Mouse (Mus musculus) hindbrain, embryonic 10.5 days (tissue): ENCODE measurements around the gene Ccnd3. TPM values are rescaled to one million over a fixed set of nuclear protein-coding genes. Genes with fewer than 3 reads are reported as not detected.
"Not testable (repeated sequence)": the region's sequence is repeated elsewhere in the genome, so short reads cannot be mapped to it uniquely, and the experiment has no call there.

ENCODE experiments used
- DNase-seq: peaks from one replicate; pipeline ENCODE4 v3.0.0-alpha.2; 2017; ENCODE audit warnings: low spot score
- H3K27ac ChIP-seq: fragments of 300-500 bp; sonication (generic); 2 replicates; pipeline ENCODE4 v1.5.1; 2016; ENCODE audit warnings: mild to moderate bottlenecking, moderate library complexity
- H3K27me3 ChIP-seq: fragments of 300-500 bp; sonication (generic); 2 replicates; pipeline ENCODE4 v1.6.1; 2016; ENCODE audit warnings: mild to moderate bottlenecking; ENCODE audit not compliant: poor library complexity, insufficient read depth, severe bottlenecking
- H3K36me3 ChIP-seq: fragments of 300-500 bp; sonication (generic); 2 replicates; pipeline ENCODE4 v1.6.1; 2016; ENCODE audit warnings: mild to moderate bottlenecking, moderate library complexity
- H3K4me1 ChIP-seq: fragments of 300-500 bp; sonication (generic); replicated peaks from 2 replicates; pipeline ENCODE4 v1.6.1; 2016; ENCODE audit warnings: mild to moderate bottlenecking
- H3K4me3 ChIP-seq: fragments of 300-500 bp; sonication (generic); 2 replicates; pipeline ENCODE4 v1.5.1; 2016; ENCODE audit warnings: mild to moderate bottlenecking, moderate library complexity
- H3K9me3 ChIP-seq: fragments of 300-500 bp; sonication (generic); 2 replicates; pipeline ENCODE4 v1.6.1; 2016; ENCODE audit warnings: mild to moderate bottlenecking, moderate library complexity
- WGBS: fragments of 180-500 bp; shearing (Covaris S2); methylation state at CpG from one replicate; pipeline ENCODE4 v1.1.7; 2016; 5-methylcytosine and 5-hydroxymethylcytosine counted together
- polyA plus RNA-seq: library from polyadenylated mRNA; unstranded; fragments of >200 nt; fragmentation: Nextera tagmentation; extraction: Ambion mirVana; gene quantifications from 2 replicates; pipeline ENCODE4 v1.2.1, GENCODE M21; 2016

Ccnd3 gene
- polyA plus RNA-seq, 1 experiment from 2014 or later, result 289 TPM

GRCm38 (mm10) chr17:47490791-47491190 lies 14.1 kb upstream of the Ccnd3 start:
- no peak for DNase-seq
- Histone ChIP-seq H3K27me3 (no peaks in the 10 kb centered on the region), H3K4me3 (no peak overlapping the region), H3K36me3 (peaks cover 77% of the 10 kb centered on the region), H3K27ac (no peak overlapping the region), H3K4me1 (peaks cover 9% of the 10 kb centered on the region; the same call in 1 of the 2 replicates), H3K9me3 (no peaks in the 10 kb centered on the region)
- 86% methylated on average over 9 of the region's 9 CpGs for WGBS

- no peaks in the 10 kb centered on the region for H3K9me3 ChIP-seq
- WGBS, result 89% methylated on average over 6 of the region's 6 CpGs
- no peak overlapping the region for H3K27ac ChIP-seq
- H3K4me3 ChIP-seq, result no peak overlapping the region
- no peak for DNase-seq
- H3K4me1 ChIP-seq, result no peaks in the 10 kb centered on the region
- no peaks in the 10 kb centered on the region for H3K27me3 ChIP-seq
- peaks cover 93% of the 10 kb centered on the region for H3K36me3 ChIP-seq
Measured at GRCm38 (mm10) chr17:47492731-47493130, 12.1 kb upstream of the Ccnd3 start.

GRCm38 (mm10) chr17:47493653-47494052 lies 11.2 kb upstream of the Ccnd3 start:
- H3K9me3 ChIP-seq, result no peaks in the 10 kb centered on the region
- WGBS, result 85% methylated on average over 6 of the region's 6 CpGs
- no peaks in the 10 kb centered on the region for H3K27me3 ChIP-seq
- H3K4me1 ChIP-seq, result no peaks in the 10 kb centered on the region
- H3K36me3 ChIP-seq, result peaks cover 93% of the 10 kb centered on the region
- DNase-seq, result no peak
- H3K27ac ChIP-seq, result no peak overlapping the region
- H3K4me3 ChIP-seq, result no peak overlapping the region

- Histone ChIP-seq H3K4me3 (no peak overlapping the region), H3K36me3 (peaks cover 93% of the 10 kb centered on the region), H3K27ac (no peak overlapping the region), H3K27me3 (no peaks in the 10 kb centered on the region), H3K4me1 (no peaks in the 10 kb centered on the region), H3K9me3 (no peaks in the 10 kb centered on the region)
- 94% methylated on average over 11 of the region's 11 CpGs for WGBS
- no peak for DNase-seq
Measured at GRCm38 (mm10) chr17:47494132-47494531, 10.7 kb upstream of the Ccnd3 start.

- DNase-seq, result no peak
- 11% methylated on average over 11 of the region's 11 CpGs for WGBS
- H3K9me3 ChIP-seq, result no peaks in the 10 kb centered on the region
- H3K27ac ChIP-seq, result peak overlapping the region; percentile 91
- peak overlapping the region; percentile 60 for H3K4me3 ChIP-seq
- peaks cover 36% of the 10 kb centered on the region for H3K4me1 ChIP-seq
- H3K36me3 ChIP-seq, result peaks cover 35% of the 10 kb centered on the region
- H3K27me3 ChIP-seq, result 0 out of 2 replicates have a peak, but pooled peaks cover 6% of the 10 kb centered on the region
Measured at GRCm38 (mm10) chr17:47501531-47501930, 3.3 kb upstream of the Ccnd3 start.

GRCm38 (mm10) chr17:47501946-47502706 lies 2.7 kb upstream of the Ccnd3 start, which contains the start of gene Taf8:
Taf8 (minus strand) TSS chr17:47502292.
- Histone ChIP-seq H3K9me3 (no peaks in the 10 kb centered on the region), H3K4me3 (peak within 1 kb of the TSS; percentile 60), H3K27ac (peak within 1 kb of the TSS; percentile 91), H3K36me3 (peaks cover 29% of the 10 kb centered on the region), H3K27me3 (0 out of 2 replicates have a peak, but pooled peaks cover 6% of the 10 kb centered on the region), H3K4me1 (peaks cover 36% of the 10 kb centered on the region)
- peak; percentile 96 for DNase-seq
- WGBS, result 3% methylated on average over 40 of the region's 40 CpGs

- H3K27me3 ChIP-seq, DNase-seq, H3K9me3 ChIP-seq: not testable (repeated sequence)
- peak overlapping the region; percentile 60; the same call in 1 of the 2 replicates for H3K4me3 ChIP-seq
- H3K27ac ChIP-seq, result peak overlapping the region; percentile 91; the same call in 1 of the 2 replicates
- peaks cover 36% of the 10 kb centered on the region for H3K4me1 ChIP-seq
- WGBS, result 80% methylated on average over 6 of the region's 6 CpGs
- peaks cover 25% of the 10 kb centered on the region for H3K36me3 ChIP-seq
Measured at GRCm38 (mm10) chr17:47502707-47503045, 2.2 kb upstream of the Ccnd3 start.

GRCm38 (mm10) chr17:47503689-47504088 lies 1.2 kb upstream of the Ccnd3 start:
- Histone ChIP-seq H3K9me3 (no peaks in the 10 kb centered on the region), H3K27me3 (0 out of 2 replicates have a peak, but pooled peaks cover 6% of the 10 kb centered on the region), H3K4me1 (peaks cover 43% of the 10 kb centered on the region), H3K4me3 (no peak overlapping the region), H3K36me3 (peaks cover 17% of the 10 kb centered on the region), H3K27ac (peak overlapping the region; percentile 83; the same call in 1 of the 2 replicates)
- DNase-seq, result no peak

GRCm38 (mm10) chr17:47504228-47504627 lies 623 bp upstream of the Ccnd3 start:
- Histone ChIP-seq H3K9me3 (no peaks in the 10 kb centered on the region), H3K4me1 (peaks cover 43% of the 10 kb centered on the region), H3K36me3 (peaks cover 11% of the 10 kb centered on the region), H3K27me3 (0 out of 2 replicates have a peak, but pooled peaks cover 6% of the 10 kb centered on the region), H3K27ac (peak overlapping the region; percentile 83), H3K4me3 (peak overlapping the region; percentile 52; the same call in 1 of the 2 replicates)
- DNase-seq, result no peak
- 74% methylated on average over 5 of the region's 5 CpGs for WGBS

- peak overlapping the region; percentile 83 for H3K27ac ChIP-seq
- H3K36me3 ChIP-seq, result peaks cover 5% of the 10 kb centered on the region
- WGBS, result 58% methylated on average over 2 of the region's 2 CpGs
Measured at GRCm38 (mm10) chr17:47505566-47505965, 715 bp downstream of the Ccnd3 start.

GRCm38 (mm10) chr17:47506042-47506441 lies 1.2 kb downstream of the Ccnd3 start:
- no peak overlapping the region for H3K27ac ChIP-seq
- H3K4me1 ChIP-seq, result peaks cover 45% of the 10 kb centered on the region
- DNase-seq, result no peak

More at GRCm38 (mm10) chr17:47505566-47505965, 715 bp downstream of the Ccnd3 start:
- Histone ChIP-seq H3K9me3 (no peaks in the 10 kb centered on the region), H3K4me1 (peaks cover 44% of the 10 kb centered on the region), H3K4me3 (peak overlapping the region; percentile 52), H3K27me3 (0 out of 2 replicates have a peak, but pooled peaks cover 6% of the 10 kb centered on the region)
- no peak for DNase-seq

GRCm38 (mm10) chr17:47506697-47507096 lies 1.8 kb downstream of the Ccnd3 start:
- 0 out of 2 replicates have a peak, but pooled peaks cover 6% of the 10 kb centered on the region for H3K27me3 ChIP-seq
- no peaks in the 10 kb centered on the region for H3K9me3 ChIP-seq
- peaks cover 46% of the 10 kb centered on the region for H3K4me1 ChIP-seq
- H3K36me3 ChIP-seq, result no peaks in the 10 kb centered on the region
- no peak overlapping the region for H3K27ac ChIP-seq
- WGBS, result 90% methylated on average over 4 of the region's 4 CpGs
- DNase-seq, result no peak
- no peak overlapping the region for H3K4me3 ChIP-seq

More at GRCm38 (mm10) chr17:47506042-47506441, 1.2 kb downstream of the Ccnd3 start:
- 0 out of 2 replicates have a peak, but pooled peaks cover 6% of the 10 kb centered on the region for H3K27me3 ChIP-seq
- H3K4me3 ChIP-seq, result no peak overlapping the region
- 0 out of 2 replicates have a peak, but pooled peaks cover under 1% of the 10 kb centered on the region for H3K36me3 ChIP-seq
- 88% methylated on average over 1 of the region's 1 CpGs for WGBS
- H3K9me3 ChIP-seq, result no peaks in the 10 kb centered on the region

GRCm38 (mm10) chr17:47507523-47507922 lies 2.7 kb downstream of the Ccnd3 start:
- Histone ChIP-seq H3K4me1 (peaks cover 48% of the 10 kb centered on the region), H3K36me3 (no peaks in the 10 kb centered on the region), H3K4me3 (no peak overlapping the region), H3K27ac (no peak overlapping the region), H3K27me3 (0 out of 2 replicates have a peak, but pooled peaks cover 6% of the 10 kb centered on the region), H3K9me3 (no peaks in the 10 kb centered on the region)
- DNase-seq, result no peak
- 89% methylated on average over 2 of the region's 2 CpGs for WGBS
